In the genomic region with DNA sequence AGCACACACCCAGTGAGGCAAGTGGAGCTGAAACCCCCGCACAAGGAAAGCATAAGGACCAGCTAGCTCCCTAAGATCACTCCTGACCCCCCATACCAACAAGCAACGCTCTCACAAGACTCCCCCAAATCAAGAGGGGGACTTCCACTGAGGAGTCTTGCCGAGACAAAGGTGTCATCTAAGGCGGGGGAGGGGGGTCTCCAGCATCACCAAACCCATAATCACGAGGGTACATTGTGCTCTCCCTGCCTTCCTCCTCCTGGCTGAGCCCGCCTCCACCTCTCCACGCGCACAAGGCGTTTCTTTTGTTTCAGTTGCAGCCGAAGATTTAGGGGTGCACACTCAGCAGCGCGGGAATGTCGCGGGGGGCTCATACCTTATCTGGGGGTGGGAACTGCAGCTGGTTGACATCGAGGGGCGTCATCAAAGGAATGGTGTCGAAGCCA, we compare ENCODE assay signal across 8 mouse cellular contexts. TPM values are rescaled to one million over a fixed set of nuclear protein-coding genes. Genes with fewer than 3 reads are reported as not detected.
A peak's percentile ranks its signal among the peaks of the same experiment; 100 is the strongest.
DNase-seq lines count a peak whose midpoint lies in the region; ATAC-seq and TF ChIP-seq lines count a peak whose summit lies in the region.

No protein-coding gene starts in this region.

- H3K9me3 ChIP-seq in kidney, embryonic 16.5 days (ENCODE audit: low read length), result no peaks in the 10 kb centered on the region
- no peaks in the 10 kb centered on the region for H3K9me3 ChIP-seq in forebrain, postnatal 0 days (ENCODE audit: low read length)
- no peaks in the 10 kb centered on the region for H3K9me3 ChIP-seq in liver, embryonic 13.5 days (replicated peaks)

- 0 out of 2 replicates have a peak, but pooled peaks have one; percentile 20 for ATAC-seq in kidney, embryonic 16.5 days (ENCODE audit: low FRiP score, low TSS enrichment)
- peak; percentile 74 for ATAC-seq in forebrain, postnatal 0 days
- no peak for ATAC-seq in liver, embryonic 13.5 days (ENCODE audit: low read depth)

- intact Hi-C loops in gastrocnemius, postnatal 36 days (cut with DNase I), result no loop called here

- H3K9ac ChIP-seq in kidney, embryonic 16.5 days (replicated peaks; ENCODE audit: low read length), result peak overlapping the region; percentile 77
- H3K9ac ChIP-seq in forebrain, postnatal 0 days, result peak overlapping the region; percentile 100
- H3K9ac ChIP-seq in liver, embryonic 13.5 days, result no peak overlapping the region

- 2% methylated on average over 17 of the region's 17 CpGs for WGBS in kidney, embryonic 16.5 days
- WGBS in forebrain, postnatal 0 days, result under 1% methylated on average over 17 of the region's 17 CpGs
- WGBS in liver, embryonic 13.5 days (ENCODE audit: insufficient replicate concordance), result 7% methylated on average over 17 of the region's 17 CpGs

- H3K4me3 ChIP-seq in kidney, embryonic 16.5 days (ENCODE audit: low read length), result peak overlapping the region; percentile 74
- peak overlapping the region; percentile 89 for H3K4me3 ChIP-seq in forebrain, postnatal 0 days (ENCODE audit: low read depth, low read length)
- H3K4me3 ChIP-seq in liver, embryonic 13.5 days (replicated peaks), result peak overlapping the region; percentile 50

- peaks cover 19% of the 10 kb centered on the region for H3K27me3 ChIP-seq in kidney, embryonic 16.5 days (ENCODE audit: insufficient read depth, low read length)
- no peaks in the 10 kb centered on the region for H3K27me3 ChIP-seq in forebrain, postnatal 0 days (ENCODE audit: insufficient read depth, low read length)
- peaks cover 69% of the 10 kb centered on the region for H3K27me3 ChIP-seq in liver, embryonic 13.5 days

- peaks cover 6% of the 10 kb centered on the region for H3K4me1 ChIP-seq in kidney, embryonic 16.5 days (ENCODE audit: insufficient read depth, low read length)
- H3K4me1 ChIP-seq in forebrain, postnatal 0 days (ENCODE audit: insufficient read depth), result peaks cover 39% of the 10 kb centered on the region
- no peaks in the 10 kb centered on the region for H3K4me1 ChIP-seq in liver, embryonic 13.5 days (replicated peaks)

- H3K4me2 ChIP-seq in kidney, embryonic 16.5 days (replicated peaks; ENCODE audit: low read depth, low read length), result peak overlapping the region; percentile 93
- H3K4me2 ChIP-seq in forebrain, postnatal 0 days (ENCODE audit: low read depth), result peak overlapping the region; percentile 90
- peak overlapping the region; percentile 58 for H3K4me2 ChIP-seq in liver, embryonic 13.5 days

- no peak for TF ChIP-seq CTCF in forebrain, postnatal 0 days (IDR thresholded peaks at IDR 0.05; ENCODE audit: low read depth)

- no peak overlapping the region for H3K27ac ChIP-seq in kidney, embryonic 16.5 days (ENCODE audit: low read length)
- H3K27ac ChIP-seq in forebrain, postnatal 0 days (ENCODE audit: low read depth, low read length), result peak overlapping the region; percentile 99
- no peak overlapping the region for H3K27ac ChIP-seq in liver, embryonic 13.5 days

- peaks cover 15% of the 10 kb centered on the region for H3K36me3 ChIP-seq in kidney, embryonic 16.5 days (ENCODE audit: insufficient read depth, low read length)
- H3K36me3 ChIP-seq in forebrain, postnatal 0 days (ENCODE audit: insufficient read depth), result peaks cover 40% of the 10 kb centered on the region
- H3K36me3 ChIP-seq in liver, embryonic 13.5 days, result no peaks in the 10 kb centered on the region

- no peak for DNase-seq in kidney, postnatal 10 days
- DNase-seq in cerebellum, adult 9-11 months, result peak; percentile 63
- DNase-seq in forebrain, postnatal 0 days, result peak; percentile 88
- no peak for DNase-seq in liver, embryonic 13.5 days
- peak; percentile 64 for DNase-seq in right cerebral cortex, postnatal 4 days
- no peak for DNase-seq in gastrocnemius, postnatal 36 days
- no peak for DNase-seq in gastrocnemius, adult 8-10 months (ENCODE audit: low spot score in 2 of 2)

RNA-seq across cellular contexts. Expression of gene Nsg1, which starts 1.2 kb away (rescaled TPM):
- polyA plus RNA-seq in kidney, embryonic 16.5 days (2015; fragmentation: Nextera tagmentation; extraction: Ambion mirVana), result 67.7 and 69.7 TPM in 2 replicates
- 1,532 and 1,817 TPM in 2 replicates for total RNA-seq in forebrain, postnatal 0 days (2014; rRNA removed)
- polyA plus RNA-seq in forebrain, postnatal 0 days (2015; fragmentation: Nextera tagmentation; extraction: Ambion mirVana), result 1,881 and 1,970 TPM in 2 replicates
- 3.7 and 4.6 TPM in 2 replicates for polyA plus RNA-seq in liver, embryonic 13.5 days (2015; fragmentation: Nextera tagmentation; extraction: Ambion mirVana)
- 1 to 10 TPM; 2.7 to 2.9 TPM for total RNA-seq in gastrocnemius, postnatal 36 days (2021)
- total RNA-seq in gastrocnemius, adult 8-10 months (2022), result 1 to 10 TPM in 3 of 4 experiments, under 1 TPM in 1; 0.63 to 1.8 (median 1.4) TPM

Comparison
In these comparisons a context has a peak if more than half of its experiments do, and no peak if none do; other contexts are left out.
1. DNase-seq: peak in cerebellum, adult 9-11 months (single experiment), forebrain, postnatal 0 days (single experiment) and right cerebral cortex, postnatal 4 days (single experiment); none in kidney, postnatal 10 days (single experiment), liver, embryonic 13.5 days (single experiment), gastrocnemius, postnatal 36 days (0 of 2) and gastrocnemius, adult 8-10 months (0 of 2).
2. RNA of gene Nsg1, which starts 1.2 kb away (total RNA-seq): 1,532 to 1,817 TPM in forebrain, postnatal 0 days; 2.7 to 2.9 TPM in gastrocnemius, postnatal 36 days and 0.63 to 1.8 TPM in gastrocnemius, adult 8-10 months; every median in the first group is over 100 times any median in the second.
3. Peak in every context shown above with its lines, with median percentiles within 50 percentile points of each other: H3K4me2 ChIP-seq and H3K4me3 ChIP-seq.